Mouse (Mus musculus) naive thymus-derived CD4-positive, alpha-beta T cell, adult 2 months (primary cell): ENCODE results near the gene Zfp830.
A peak's percentile ranks its signal among the peaks of the same experiment; 100 is the strongest.

Source experiments
- DNase-seq: peaks from one replicate; pipeline ENCODE4 v3.0.0-alpha.2; 2011; ENCODE audit warnings: low read depth

Zfp830 gene

DNA sequence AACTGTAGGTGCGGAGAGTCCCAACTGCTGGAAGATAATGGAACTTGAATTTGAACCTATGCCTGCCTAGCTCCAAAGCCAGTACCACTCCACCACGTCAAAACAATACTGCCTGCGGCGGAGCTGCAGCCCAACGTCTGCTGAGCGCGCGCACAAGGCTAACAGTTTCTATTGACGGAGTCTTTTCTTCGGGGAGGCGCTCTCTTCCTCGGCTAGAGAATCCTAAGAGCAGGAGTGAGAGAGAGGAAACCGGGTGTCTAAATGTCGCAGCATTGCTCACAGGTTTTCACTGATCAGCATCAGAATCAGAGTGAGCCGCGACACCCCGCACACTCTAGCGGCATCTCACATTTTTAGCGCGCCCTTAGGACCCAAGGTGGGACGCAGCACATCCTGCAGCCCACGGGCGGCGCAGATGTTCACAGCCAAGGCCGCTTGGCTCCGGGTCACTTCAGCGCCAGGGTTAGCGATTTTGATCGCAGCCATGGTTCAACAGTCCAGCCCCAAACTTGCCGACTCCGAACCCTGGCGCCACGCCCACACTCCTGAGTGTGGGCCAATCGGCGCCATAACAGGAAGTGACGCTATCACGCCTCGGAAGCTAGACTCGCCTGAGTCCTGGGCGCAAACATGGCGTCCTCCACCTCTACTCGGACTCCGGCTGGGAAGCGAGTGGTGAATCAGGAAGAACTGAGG lies at the start of gene Zfp830, which contains the start of gene Cct6b:
TSS of gene Zfp830 (plus strand) at position 604 of the 696 bp plus-strand sequence.
TSS of gene Cct6b (minus strand) at position 580 of the 696 bp plus-strand sequence.
- peak; percentile 93 for DNase-seq

DNA sequence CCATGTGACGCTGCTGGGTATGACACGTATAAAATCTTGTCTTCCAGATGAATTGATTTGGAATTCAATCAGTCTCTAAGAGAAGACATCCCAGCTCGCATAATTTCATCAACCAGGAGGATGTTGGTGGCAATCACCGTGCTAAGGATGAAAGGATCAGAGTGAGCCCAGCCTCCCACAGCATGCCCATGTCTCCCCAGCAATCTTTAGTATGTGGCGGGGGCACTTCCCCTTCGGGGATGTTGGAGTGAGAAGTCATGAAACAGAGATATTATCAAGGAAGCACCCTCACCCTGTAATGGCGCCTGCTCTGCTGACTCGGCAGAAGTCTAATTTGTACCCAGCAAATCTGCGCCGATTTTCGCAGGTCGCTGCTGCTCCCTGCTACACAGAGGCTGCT lies 44.9 kb upstream of the Zfp830 start:
- DNase-seq: no peak

- DNase-seq: no peak
Measured at GRCm38 (mm10) chr11:82726862-82727261, 37.3 kb upstream of the Zfp830 start.

DNA sequence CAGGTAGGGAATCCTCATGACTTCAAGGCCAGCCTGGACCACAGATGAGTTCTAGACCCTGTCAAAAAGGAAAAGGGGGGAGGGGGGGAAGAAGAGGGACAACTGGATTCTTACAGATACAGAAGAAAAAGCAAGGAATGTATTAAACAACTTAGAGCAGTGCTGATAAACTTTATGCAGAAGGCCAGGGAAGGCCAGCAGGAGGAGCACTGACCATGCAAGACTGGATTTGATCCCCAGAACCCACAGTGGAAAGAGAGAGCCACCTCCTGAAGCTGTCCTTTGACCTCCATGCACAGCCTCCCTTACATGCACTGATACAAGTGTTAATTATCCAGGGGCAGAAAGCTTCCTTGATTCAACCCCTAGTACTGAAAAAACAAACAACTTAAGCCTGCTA lies 29.9 kb upstream of the Zfp830 start:
- DNase-seq: peak; percentile 10

- no peak for DNase-seq
Measured at GRCm38 (mm10) chr11:82739006-82739405, 25.1 kb upstream of the Zfp830 start.

DNA sequence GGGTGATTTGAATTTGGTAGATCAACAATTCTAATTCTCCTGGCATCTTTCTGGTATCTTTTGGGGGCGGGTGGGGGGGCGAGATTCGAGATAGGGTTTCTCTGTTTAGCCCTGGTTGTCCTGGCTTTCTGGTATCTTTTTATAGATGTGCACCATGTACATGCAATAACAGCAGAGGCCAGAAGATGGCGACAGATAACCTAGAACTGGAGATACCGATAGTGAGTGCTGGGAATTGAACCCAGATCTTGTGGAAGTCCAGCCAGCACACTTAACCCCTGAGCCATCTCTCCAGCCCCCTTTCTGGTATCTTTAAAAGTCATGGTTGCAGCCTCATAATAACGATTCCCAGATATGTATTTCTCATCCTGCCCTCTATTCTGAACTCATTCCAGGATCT lies 18.0 kb upstream of the Zfp830 start:
- peak; percentile 83 for DNase-seq

DNA sequence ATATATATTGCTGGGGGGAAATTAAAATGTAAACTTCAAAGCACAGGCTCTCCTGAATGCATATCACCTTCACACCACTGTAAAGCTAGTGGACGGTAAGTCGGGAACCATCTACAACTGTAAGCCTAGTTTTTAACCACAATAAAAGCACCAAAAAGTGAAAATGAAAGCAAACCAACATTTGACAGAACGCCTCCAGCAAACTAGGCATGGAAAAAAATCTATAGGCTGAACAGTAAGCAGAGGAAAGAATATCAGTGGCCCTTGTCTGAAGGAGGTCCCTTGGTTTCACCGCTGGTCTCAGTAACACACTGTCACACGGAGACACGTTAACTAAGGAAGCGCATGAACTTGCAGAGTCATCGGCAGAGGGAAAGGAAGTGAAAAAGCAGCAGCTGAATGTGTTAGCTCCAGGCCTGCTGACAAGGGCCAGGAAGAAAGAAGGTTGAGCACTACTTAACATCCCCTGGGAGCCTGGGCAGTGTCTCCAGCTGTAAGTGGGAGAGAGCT lies 17.2 kb upstream of the Zfp830 start:
- DNase-seq: peak; percentile 72

DNA sequence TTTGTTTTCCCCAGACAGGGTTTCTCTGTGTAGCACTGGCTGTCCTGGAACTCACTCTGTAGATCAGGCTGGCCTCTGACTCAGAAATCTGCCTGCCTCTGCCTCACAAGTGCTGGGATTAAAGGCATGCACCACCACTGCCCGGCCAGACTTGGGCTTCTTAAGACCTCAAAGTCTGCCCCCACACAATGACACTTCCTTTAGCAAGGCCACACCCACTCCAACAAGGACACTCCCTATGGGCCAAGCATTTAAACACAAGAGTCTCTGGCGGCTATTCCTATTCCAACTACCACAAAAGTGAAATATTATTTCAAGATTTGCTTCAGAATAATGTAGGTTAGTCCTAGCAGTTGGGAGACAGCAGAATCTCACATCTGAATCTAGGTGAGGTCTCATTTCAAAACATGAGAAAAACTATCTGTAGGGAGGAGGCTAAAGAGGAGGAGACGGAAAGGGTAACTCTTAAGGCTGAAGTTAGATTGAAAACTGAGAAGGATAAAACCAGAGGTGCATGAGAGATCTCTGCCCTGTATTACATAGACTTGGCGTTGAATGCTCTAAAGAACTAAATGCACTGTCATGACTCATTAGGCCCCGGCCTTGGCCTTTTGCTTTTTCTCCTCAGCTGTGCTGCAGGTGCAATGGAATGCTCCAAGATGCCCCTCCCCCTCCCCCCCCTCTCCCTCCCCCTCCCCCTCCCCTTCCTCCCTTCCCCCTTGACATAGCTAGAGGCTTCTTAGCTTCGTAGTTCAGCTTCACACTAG lies 11.6 kb upstream of the Zfp830 start:
- no peak for DNase-seq

- DNase-seq: no peak
Measured at GRCm38 (mm10) chr11:82755919-82756318, 8.2 kb upstream of the Zfp830 start.

GRCm38 (mm10) chr11:82762286-82762829 lies 1.8 kb upstream of the Zfp830 start:
- peak; percentile 20 for DNase-seq

- no peak for DNase-seq
Measured at GRCm38 (mm10) chr11:82763261-82763660, 884 bp upstream of the Zfp830 start.

GRCm38 (mm10) chr11:82764438-82764924 lies 336 bp downstream of the Zfp830 start:
- no peak for DNase-seq

DNA sequence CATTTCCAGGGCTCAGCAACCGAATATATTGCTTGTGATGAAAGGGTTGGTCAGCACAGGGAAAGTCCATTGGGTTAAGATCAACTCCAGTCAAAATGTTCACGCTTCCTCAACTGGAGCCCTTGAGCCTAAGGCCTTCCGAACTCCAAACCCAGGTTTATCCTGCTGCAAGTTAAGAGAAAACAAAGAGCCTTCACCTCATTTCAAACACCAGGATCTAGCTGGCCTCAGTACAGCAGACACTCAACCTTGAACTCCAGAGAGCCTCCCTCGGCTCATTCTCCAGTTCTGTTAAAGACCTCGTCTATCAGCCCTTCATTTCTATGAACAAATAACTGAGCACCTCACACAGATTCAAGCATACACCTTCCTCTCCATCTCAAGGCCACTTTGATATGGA lies 16.0 kb downstream of the Zfp830 start:
- DNase-seq: peak; percentile 26

DNA sequence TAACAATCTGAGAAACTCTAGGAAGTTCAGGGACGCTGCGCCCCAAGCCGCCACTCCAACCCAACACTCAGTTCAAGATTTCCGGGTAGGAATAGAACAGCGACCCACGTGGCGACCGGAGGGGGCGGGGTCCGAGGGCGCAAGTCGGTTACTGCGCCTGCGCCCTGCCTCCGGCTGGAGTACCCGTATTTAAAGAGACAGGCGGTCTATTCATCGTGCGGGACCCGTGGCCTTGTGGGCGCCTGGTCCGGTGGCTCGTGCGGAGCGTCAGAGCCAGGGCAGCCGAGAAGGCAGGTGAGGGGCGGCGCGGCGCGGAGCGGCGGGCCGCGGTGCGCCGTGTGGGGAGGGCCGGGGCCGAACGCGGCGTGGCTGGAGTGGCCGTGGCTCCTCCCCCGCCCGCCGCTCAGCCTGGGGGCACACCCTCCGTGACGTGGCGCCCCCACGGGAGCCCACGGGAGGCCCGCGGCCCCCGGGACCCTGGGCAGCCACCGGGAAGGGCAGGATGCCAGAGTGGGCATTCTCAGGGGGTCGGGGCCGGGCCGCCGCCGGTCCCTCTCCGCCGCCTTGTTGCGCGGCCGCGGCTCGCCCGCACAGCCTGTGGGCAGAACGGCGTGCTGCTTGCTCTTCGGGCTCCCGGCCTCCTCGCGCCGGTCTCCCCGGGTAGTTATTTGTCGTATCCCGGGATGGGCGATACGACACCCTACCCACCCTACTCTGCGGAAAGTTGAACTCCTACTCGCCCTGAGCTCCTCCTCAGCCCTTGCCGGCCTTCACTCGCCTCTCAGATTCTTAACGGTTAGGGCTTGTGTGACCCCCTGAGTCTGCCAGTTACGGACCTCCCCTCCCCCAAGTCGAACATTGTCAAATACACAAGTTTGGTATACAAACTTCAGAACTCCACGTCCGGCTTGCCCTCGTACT lies 17.1 kb downstream of the Zfp830 start, which contains the start of gene Lig3:
TSS of gene Lig3 (plus strand) at position 126 of the 921 bp plus-strand sequence.
- DNase-seq: peak; percentile 96

DNA sequence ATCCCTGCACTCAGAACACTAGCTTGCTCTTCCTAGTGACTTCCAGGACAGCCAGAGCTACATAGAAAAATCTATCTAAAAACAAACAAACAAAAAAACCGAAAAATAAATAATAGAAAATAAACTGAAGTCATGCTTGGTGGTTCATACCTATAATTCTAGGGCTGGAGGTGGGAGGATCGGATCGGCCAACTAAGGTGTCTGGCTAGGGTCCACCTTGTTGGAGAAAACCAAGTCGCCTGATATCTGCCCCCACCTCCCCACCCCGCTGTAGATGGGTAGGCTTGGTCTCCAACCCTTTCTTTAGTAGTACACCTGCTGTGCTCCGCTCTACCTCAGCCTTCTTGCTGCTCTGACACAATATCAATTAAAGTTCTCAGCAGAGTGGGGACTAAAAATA lies 18.1 kb downstream of the Zfp830 start:
- DNase-seq: no peak

- no peak for DNase-seq
Measured at GRCm38 (mm10) chr11:82783453-82783852, 19.3 kb downstream of the Zfp830 start.

- DNase-seq: no peak
Measured at GRCm38 (mm10) chr11:82806656-82807055, 42.5 kb downstream of the Zfp830 start.

DNA sequence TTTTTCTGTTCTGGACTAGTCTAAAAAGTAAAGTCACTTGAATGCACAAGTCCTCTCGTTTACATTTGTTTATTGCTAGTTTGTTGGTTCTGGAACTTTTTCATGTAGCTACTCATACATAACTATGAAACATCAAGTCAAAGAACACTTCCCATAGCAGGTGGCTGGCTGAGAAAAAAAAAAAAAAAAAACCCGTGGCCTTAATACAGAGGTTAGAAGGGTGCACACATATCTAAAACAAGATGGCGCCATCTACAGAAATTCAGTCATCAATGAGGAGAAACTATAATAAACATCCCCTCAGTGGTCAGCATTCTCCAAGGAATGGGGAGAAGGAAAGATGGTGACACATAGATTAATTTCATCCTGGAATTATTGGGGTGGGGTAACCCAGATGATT lies 43.2 kb downstream of the Zfp830 start:
- DNase-seq: no peak

DNA sequence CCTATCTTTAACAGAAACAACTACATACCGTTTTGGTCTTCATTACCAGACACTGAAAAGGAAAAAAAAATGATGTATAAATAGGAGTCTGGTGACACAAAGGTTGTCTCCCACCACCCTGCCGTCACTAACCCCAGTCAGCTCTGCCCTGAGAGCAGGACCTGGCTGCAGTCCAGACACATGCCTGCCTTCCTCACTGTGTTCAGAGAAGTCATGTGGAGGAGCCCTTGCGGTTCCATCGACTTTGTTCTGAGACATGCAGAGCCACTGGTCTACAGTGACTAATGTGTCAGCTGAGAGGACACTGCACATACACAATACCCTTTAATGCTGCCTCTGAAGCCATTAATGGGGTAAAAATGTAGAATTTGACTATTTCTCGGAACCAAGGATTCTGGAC lies 44.3 kb downstream of the Zfp830 start:
- no peak for DNase-seq
